Mouse (Mus musculus): ENCODE data around the gene Kif1c.
A peak's percentile ranks its signal among the peaks of the same experiment; 100 is the strongest.
"Not testable (repeated sequence)": the region's sequence is repeated elsewhere in the genome, so short reads cannot be mapped to it uniquely, and the experiment has no call there.

Kif1c gene

GRCm38 (mm10) chr11:70747876-70748545, 47.7 kb downstream of the Kif1c start:
- DNase-seq, result no peak

GRCm38 (mm10) chr11:70752337-70753017, 52.1 kb downstream of the Kif1c start:
- no peak for DNase-seq

- no peak for DNase-seq
These were observed 52.8 kb downstream of the Kif1c start for GRCm38 (mm10) chr11:70753146-70753545.

GRCm38 (mm10) chr11:70754476-70754875, 54.1 kb downstream of the Kif1c start:
- DNase-seq, result no peak

- no peak for DNase-seq
These were observed 54.6 kb downstream of the Kif1c start for GRCm38 (mm10) chr11:70754958-70755357.

GRCm38 (mm10) chr11:70755645-70756044, 55.3 kb downstream of the Kif1c start:
- DNase-seq, result peak; percentile 80

- DNase-seq, result not testable (repeated sequence)
These were observed 60.1 kb downstream of the Kif1c start for GRCm38 (mm10) chr11:70760446-70760845.

- DNase-seq, result no peak
These were observed 62.3 kb downstream of the Kif1c start for GRCm38 (mm10) chr11:70762641-70763040.

- DNase-seq, result no peak
These were observed 63.2 kb downstream of the Kif1c start for GRCm38 (mm10) chr11:70763582-70763935.

GRCm38 (mm10) chr11:70763936-70764808, 63.8 kb downstream of the Kif1c start, which contains the start of gene Zfp3:
Gene Zfp3 (plus strand): TSS chr11:70764209.
- DNase-seq, result peak; percentile 84

GRCm38 (mm10) chr11:70765776-70766445, 65.6 kb downstream of the Kif1c start:
- DNase-seq, result no peak

GRCm38 (mm10) chr11:70770804-70771203, 70.5 kb downstream of the Kif1c start:
- no peak for DNase-seq

GRCm38 (mm10) chr11:70776830-70777571, 76.7 kb downstream of the Kif1c start:
- peak; percentile 85 for DNase-seq

GRCm38 (mm10) chr11:70777634-70778033, 77.3 kb downstream of the Kif1c start:
- DNase-seq, result no peak

GRCm38 (mm10) chr11:70778058-70778457, 77.7 kb downstream of the Kif1c start:
- peak; percentile 49 for DNase-seq

All from embryo, embryonic 11 days (tissue).